Mouse (Mus musculus): Measurements from ENCODE around the gene Arg2.
"Not testable (repeated sequence)": the region's sequence is repeated elsewhere in the genome, so short reads cannot be mapped to it uniquely, and the experiment has no call there.

Arg2 gene

DNA sequence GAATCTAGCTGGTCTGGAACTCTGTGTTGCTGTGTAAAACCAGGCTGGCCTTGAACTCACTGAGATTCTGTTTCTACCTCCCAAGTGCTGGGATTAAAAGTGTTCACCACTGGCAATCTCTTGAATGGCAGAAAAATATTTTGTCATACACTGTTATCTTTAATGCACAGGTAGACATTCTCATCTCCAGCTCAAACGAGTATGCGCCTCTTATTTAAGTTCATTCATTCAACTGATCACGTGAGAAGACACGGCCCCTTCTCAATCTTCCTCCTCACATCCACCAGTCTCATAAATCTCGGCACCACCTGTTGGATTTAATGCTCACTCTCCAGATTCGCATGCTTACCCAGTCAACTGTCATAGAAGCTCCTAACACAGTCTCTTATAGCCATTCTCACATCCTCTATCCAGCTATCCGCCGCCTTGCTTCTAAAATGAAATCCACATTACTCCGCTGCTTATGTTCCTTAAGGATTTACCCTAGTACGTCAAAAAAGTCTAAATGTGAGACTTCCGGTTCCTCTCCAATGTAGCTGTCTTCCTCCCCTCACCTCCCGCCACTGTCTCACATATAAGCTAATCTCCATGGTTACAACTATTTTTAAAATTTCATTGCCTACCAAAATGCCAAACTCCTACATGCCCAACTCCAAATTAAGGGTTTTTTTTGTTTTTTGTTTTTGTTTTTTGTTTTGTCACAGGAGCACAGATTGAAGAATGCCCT lies 40.9 kb downstream of the Arg2 start:
- no peak for DNase-seq (ENCODE audit: low spot score in 2 of 2)

DNA sequence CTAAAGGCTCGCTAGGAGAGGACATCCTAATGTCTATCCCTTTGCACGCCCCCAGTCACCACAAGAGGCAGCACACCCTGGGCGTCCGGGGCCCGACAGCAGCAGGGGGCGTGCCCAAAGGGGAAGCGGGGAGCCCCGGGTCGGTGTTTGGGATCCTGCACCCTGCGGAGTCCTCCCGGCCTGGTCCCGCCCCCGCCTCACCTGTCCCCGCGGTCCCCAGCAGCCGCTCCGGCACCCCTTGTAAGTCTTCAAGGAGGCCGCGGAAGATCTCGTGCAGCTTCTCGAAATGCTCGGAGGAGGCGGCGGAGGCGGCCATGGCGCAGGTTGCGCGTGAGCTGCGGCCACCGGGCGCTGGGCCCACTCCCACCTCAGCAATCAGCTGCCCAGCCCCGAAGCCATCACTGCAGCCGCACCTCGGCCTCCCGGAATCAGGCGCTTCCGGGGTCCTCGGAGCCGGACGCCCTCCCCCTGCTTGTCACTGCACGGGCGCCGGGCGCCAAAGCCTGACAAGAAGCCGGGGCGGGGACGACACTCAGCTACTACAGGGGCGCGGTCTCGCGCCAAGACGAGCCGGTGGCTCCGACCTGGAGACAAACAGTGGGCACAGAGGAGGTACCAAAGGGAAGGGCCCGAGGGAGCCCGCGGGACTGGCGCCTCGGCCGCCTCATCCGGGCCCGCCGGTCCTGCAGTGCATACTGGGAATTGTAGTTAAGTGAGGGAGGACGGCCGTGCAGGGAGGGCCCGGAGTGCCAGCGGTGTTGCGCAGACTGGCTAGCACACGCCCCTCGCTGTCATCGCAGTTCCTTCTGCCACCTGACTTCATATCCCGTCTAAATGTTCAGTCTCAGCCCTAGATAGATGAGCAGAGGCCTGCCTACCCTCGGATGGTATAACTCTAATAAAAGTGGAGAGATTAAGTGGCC lies 41.7 kb downstream of the Arg2 start, which contains the start of gene Vti1b:
Gene Vti1b (minus strand): TSS at position 649 of the 923 bp plus-strand sequence.
- peak; percentile 86 to 87 for DNase-seq (ENCODE audit: low spot score in 2 of 2)

DNA sequence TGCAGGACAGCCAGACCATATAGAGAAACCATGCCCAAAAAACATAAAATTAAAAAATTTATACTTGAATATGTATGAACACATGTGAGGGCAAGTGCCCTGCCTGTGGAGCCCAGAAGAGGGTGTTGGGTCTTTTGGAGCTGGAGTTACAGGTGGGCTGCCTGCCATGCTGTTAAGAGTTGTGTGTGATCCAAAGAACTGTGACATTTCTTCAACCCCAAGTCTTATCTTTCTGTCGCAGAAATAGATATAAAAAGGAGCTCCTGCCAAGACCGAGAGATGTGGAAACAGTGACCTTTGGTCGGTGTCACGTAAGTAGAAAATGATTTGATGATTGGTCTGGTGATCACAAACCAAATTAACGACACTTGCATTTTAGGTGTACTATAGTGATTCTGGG lies 43.1 kb downstream of the Arg2 start:
- DNase-seq (ENCODE audit: low spot score in 2 of 2), result no peak

DNA sequence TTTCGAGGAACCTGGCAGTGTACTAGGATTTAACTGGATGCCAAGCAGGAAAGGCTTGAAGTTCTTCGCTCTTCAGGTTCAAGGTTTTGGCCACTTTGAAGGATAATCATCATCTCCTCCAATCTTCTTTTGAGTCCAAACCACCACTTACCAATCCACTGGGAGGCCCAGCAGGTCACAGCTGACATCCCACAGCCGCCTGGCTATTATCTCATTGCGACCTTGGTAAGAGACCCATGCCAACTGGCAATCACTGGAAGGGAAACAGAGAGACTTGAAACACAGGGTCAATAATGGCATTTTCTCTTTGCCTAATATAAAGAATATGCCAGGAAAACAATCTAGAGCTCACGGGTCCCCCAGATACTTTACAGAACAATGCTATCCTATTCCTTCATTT lies 45.4 kb downstream of the Arg2 start:
- no peak for DNase-seq (ENCODE audit: low spot score in 2 of 2)

DNA sequence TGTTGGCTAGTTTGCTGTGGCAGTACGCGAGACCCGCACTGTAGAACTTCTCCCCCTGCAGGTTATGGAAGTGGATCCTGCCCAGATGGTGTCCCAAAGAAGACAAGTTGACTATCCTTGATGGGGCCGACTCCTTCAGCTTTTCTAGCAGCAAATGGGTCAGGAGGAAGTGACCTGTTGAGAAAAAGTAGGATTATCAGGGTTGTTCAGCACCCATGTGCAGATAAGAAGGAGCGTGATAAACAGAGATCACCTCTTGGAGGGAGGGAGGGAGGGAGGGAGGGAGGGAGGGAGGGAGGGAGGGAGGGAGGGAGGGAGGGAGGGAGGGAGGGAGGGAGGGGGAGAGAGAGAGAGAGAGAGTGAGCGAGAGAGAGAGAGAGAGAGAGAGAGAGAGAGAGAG lies 54.6 kb downstream of the Arg2 start:
- not testable (repeated sequence) for DNase-seq (ENCODE audit: low spot score in 2 of 2)

DNA sequence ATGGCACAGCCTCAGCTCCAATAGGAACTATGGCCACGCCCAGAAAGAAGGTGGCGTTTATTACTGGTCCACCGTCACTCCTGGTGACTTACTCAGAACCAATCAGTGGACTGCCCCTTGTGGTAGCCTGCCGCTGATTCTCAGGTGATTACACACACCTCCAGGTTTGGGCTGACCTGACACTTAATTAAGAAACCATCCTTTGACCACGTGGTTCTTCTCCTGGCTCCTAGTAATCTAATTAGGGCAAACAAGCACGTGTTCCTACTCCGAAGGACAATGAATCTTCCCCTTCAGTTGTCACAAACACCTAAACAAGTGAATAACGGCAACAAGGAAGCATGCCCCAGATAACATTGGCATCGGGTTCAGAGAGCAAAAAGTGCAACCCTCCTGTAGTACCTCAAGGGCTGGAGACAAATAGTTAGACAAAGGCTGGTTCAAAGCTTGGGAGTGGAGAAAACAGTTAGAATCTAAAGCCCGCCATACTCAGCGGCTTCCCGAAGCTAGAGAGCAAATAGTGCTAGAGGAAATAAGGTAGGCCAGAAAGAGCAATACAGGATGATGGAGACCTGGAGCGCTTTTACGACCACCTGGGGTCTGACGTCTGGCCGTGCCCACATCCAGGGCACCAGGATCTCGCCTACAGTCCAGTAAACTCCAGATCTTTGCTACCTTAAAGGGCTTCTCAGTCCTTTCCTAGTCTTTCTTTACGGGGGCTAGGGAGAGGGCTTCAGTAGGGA lies 60.5 kb downstream of the Arg2 start:
- DNase-seq (ENCODE audit: low spot score in 2 of 2), result peak; percentile 50 to 60

DNA sequence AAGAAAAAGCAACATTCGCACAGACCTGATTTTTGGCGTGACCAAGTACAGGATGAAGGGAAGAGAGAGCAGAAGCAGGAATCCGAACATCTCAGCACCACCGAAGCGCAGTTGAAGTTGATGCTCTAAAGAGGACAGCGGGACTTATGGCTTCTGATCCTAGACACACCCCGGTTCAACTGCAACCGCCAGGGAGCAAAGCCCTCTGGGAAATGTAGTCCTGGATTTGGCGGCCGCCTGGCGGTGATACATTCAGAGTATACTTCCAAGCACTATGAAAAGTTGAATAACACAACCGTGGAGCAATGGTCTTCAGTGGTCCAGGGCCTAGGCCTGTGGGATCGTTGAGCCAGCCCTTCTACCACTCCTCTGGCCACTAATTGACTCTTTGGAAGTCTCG lies 61.1 kb downstream of the Arg2 start:
- peak; percentile 46 to 62 for DNase-seq (ENCODE audit: low spot score in 2 of 2)

DNA sequence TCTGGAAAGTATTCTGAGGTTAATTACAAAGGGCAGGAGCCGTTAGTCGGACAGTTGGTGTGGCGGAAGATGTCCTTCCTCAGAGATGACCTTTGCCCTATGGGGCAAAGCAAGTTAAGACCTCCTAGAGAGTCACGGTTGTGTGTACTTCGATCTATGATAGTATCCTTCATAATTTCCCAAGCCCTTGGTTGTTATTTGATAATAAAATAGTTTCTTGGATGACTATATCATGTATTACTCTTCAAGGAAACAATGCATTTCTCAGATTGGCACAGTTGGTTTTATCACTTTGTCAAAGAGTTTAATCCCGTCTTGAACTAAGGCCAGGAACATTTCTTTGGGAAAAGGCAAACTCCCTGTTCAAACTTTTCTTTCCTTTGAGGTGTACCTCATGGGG lies 61.6 kb downstream of the Arg2 start, which contains the start of gene Rdh11:
Gene Rdh11 (minus strand): TSS at position 101 of the 400 bp plus-strand sequence.
- no peak for DNase-seq (ENCODE audit: low spot score in 2 of 2)

DNA sequence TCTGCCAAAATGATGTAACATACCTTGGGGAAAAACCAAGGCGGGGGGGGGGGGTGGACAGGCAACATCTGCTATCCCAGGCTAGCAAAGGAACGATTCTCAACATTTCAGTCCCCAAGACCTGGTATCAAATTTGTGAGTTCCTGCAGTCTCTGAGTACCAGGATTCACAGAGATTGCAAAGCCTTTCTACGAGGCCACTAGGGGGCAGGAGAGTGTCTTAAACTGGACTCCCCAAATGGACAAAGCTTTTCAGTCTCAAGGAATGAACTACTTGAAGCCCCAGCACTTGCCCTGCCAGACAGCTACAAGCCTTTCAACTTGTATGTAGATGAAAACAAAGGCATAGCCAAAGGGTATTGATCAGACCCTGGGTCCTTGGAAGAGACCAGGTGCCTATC lies 62.9 kb downstream of the Arg2 start:
- DNase-seq (ENCODE audit: low spot score in 2 of 2), result peak; percentile 31 to 48

DNA sequence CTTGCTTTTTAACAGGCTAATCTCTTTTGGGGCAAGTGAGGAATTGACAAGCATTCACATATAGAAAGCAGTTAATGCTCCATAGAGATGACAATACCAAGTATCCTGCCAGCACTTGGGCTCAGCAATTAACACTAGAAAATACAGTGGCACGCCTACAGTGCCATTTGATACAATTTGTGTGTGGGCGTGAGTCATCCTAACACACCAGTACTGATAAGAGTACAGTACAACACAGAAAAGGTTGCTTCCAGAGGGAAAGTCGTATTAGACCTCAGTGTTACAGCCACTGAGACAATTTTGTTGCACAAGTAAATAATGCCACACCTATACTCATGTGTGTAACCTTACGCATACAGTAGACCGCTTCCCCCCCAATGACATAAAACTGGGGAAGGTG lies 66.5 kb downstream of the Arg2 start:
- DNase-seq (ENCODE audit: low spot score in 2 of 2), result no peak

DNA sequence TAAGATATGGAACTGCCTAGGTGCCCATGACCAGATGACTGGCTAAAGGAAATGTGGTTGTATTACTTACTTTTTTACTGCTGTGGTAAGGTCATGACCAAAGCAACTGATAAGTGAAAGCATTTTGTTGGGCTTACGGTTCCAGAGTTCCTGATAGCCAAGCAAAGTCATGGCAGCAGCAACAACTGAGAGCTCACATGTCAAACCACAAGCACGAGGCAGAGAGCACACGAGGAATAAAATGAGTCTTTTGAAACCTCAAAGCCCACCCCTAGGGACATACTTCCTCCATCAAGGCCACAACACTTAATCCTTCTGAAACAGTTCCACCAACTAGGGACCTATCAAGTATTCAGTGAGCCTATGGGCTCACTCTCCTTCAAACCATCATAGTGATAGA lies 71.3 kb downstream of the Arg2 start:
- DNase-seq (ENCODE audit: low spot score in 2 of 2), result no peak

All from frontal cortex, postnatal 14 days (tissue).